Mouse (Mus musculus) CH12.LX (cell line): ENCODE measurements at regions not wholly inside any gene's neighbourhood (a gene's known extent, or its start where the extent isn't known, plus 50 kb on each side); places are given as distances from the start of the nearest gene placed in this dataset.

ENCODE experiments used
- DNase-seq: peaks from one replicate; pipeline ENCODE4 v3.0.0-alpha.2; 2013; ENCODE audit errors: extremely low read depth
- H3K27ac ChIP-seq: 2 replicates; pipeline ENCODE4 v1.5.1; 2012; ENCODE audit warnings: low read depth, mild to moderate bottlenecking, control low read depth, moderate library complexity; ENCODE audit not compliant: insufficient read depth
- H3K27me3 ChIP-seq: replicated peaks from 2 replicates; pipeline ENCODE3; 2012; ENCODE audit warnings: inconsistent platforms
- H3K36me3 ChIP-seq, 2 experiments: replicated peaks in 1 of 2; 2 replicates each; pipeline versions ENCODE3 to v1.6.1; 2012; ENCODE audit warnings: inconsistent platforms in 1 of 2, low read length in 1 of 2, mild to moderate bottlenecking in 1 of 2, mixed read lengths in 1 of 2, moderate library complexity in 1 of 2; ENCODE audit not compliant: control insufficient read depth in 1 of 2, insufficient read depth in 1 of 2
- H3K4me1 ChIP-seq, 2 experiments: 2 replicates each; pipeline ENCODE4 v1.6.1; 2012; ENCODE audit warnings: inconsistent platforms in 1 of 2, moderate library complexity in 1 of 2; ENCODE audit not compliant: insufficient read depth in 2 of 2, control insufficient read depth in 1 of 2
- H3K4me2 ChIP-seq: 2 replicates; pipeline ENCODE4 v1.6.1; 2012; ENCODE audit warnings: low read depth, mild to moderate bottlenecking, control low read depth; ENCODE audit not compliant: poor library complexity, insufficient read depth, severe bottlenecking
- H3K4me3 ChIP-seq, 3 experiments: fragments of 150-350 bp in 1 of 3; sonication (generic) in 1 of 3; replicated peaks in 1 of 3; 2 replicates each; pipeline versions ENCODE3 to v1.5.1; 2011 to 2012; ENCODE audit warnings: low read depth in 2 of 3, low read length in 2 of 3, mild to moderate bottlenecking in 2 of 3, moderate library complexity in 2 of 3, control low read depth in 1 of 3, improper control_type of control experiment in 1 of 3, inconsistent platforms in 1 of 3, mixed read lengths in 1 of 3; ENCODE audit not compliant: poor library complexity in 1 of 3
- H3K79me2 ChIP-seq: replicated peaks from 2 replicates; pipeline ENCODE4 v1.6.1; 2012; ENCODE audit warnings: mild to moderate bottlenecking, moderate library complexity; ENCODE audit not compliant: control insufficient read depth, poor library complexity, insufficient read depth, severe bottlenecking; ENCODE audit errors: extremely low read depth
- H3K9ac ChIP-seq: 2 replicates; pipeline ENCODE4 v1.6.1; 2012; ENCODE audit warnings: low read depth, mild to moderate bottlenecking, control low read depth, moderate library complexity; ENCODE audit not compliant: insufficient read depth
- H3K9me3 ChIP-seq: replicated peaks from 2 replicates; pipeline ENCODE3; 2012; ENCODE audit warnings: low read length, inconsistent platforms, mixed read lengths
- CTCF ChIP-seq, 2 experiments: IDR thresholded peaks in 1 of 2; conservative IDR thresholded peaks in 1 of 2; 2 replicates each; pipeline ENCODE4 v1.5.1; 2011 to 2012; ENCODE audit warnings: low read depth in 2 of 2, low read length in 2 of 2, improper control_type of control experiment in 1 of 2, inconsistent platforms in 1 of 2, mild to moderate bottlenecking in 1 of 2, moderate library complexity in 1 of 2
- IRF4 ChIP-seq: IDR thresholded peaks from 2 replicates; pipeline ENCODE4 v1.6.1; 2014; ENCODE audit warnings: low read depth, mild to moderate bottlenecking, inconsistent platforms, low read length, improper control_type of control experiment
- JUN ChIP-seq: IDR thresholded peaks from 2 replicates; pipeline ENCODE4 v1.6.1; 2011; ENCODE audit warnings: low read depth, mild to moderate bottlenecking, low read length, improper control_type of control experiment, moderate library complexity; ENCODE audit not compliant: insufficient read depth
- JUND ChIP-seq: conservative IDR thresholded peaks from 2 replicates; pipeline ENCODE4 v1.6.1; 2011; ENCODE audit warnings: low read depth, low read length, improper control_type of control experiment
- KAT2A ChIP-seq: IDR thresholded peaks from 2 replicates; pipeline ENCODE4 v1.6.1; 2012; ENCODE audit warnings: low read length, improper control_type of control experiment, inconsistent platforms; ENCODE audit not compliant: insufficient replicate concordance
- MAFK ChIP-seq: IDR thresholded peaks from 2 replicates; pipeline ENCODE4 v1.6.1; 2011; ENCODE audit warnings: low read length, improper control_type of control experiment; ENCODE audit not compliant: insufficient replicate concordance
- MAX ChIP-seq: IDR thresholded peaks from 2 replicates; pipeline ENCODE4 v1.6.1; 2011; ENCODE audit warnings: low read length, improper control_type of control experiment
- MAZ ChIP-seq: IDR thresholded peaks from 2 replicates; pipeline ENCODE4 v1.6.1; 2012; ENCODE audit warnings: low read depth, mild to moderate bottlenecking, inconsistent platforms, low read length, improper control_type of control experiment, moderate library complexity
- MXI1 ChIP-seq: IDR thresholded peaks from 2 replicates; pipeline ENCODE4 v1.6.1; 2011; ENCODE audit warnings: mild to moderate bottlenecking, low read depth, low read length, improper control_type of control experiment
- NRF1 ChIP-seq: IDR thresholded peaks from 2 replicates; pipeline ENCODE4 v1.6.1; 2014; ENCODE audit warnings: low read depth, mild to moderate bottlenecking, inconsistent platforms, low read length, improper control_type of control experiment, moderate library complexity
- UBTF ChIP-seq: IDR thresholded peaks from 2 replicates; pipeline ENCODE4 v1.6.1; 2012; ENCODE audit warnings: low read depth, mild to moderate bottlenecking, inconsistent platforms, low read length, improper control_type of control experiment, moderate library complexity
- USF2 ChIP-seq: conservative IDR thresholded peaks from 2 replicates; pipeline ENCODE4 v1.6.1; 2011; ENCODE audit warnings: low read depth, low read length, improper control_type of control experiment
- ZC3H11A ChIP-seq: IDR thresholded peaks from 2 replicates; pipeline ENCODE4 v1.6.1; 2012; ENCODE audit warnings: low read depth, mild to moderate bottlenecking, inconsistent platforms, low read length, improper control_type of control experiment
- ZKSCAN1 ChIP-seq: IDR thresholded peaks from 2 replicates; pipeline ENCODE4 v1.6.1; 2012; ENCODE audit warnings: low read depth, inconsistent platforms, low read length, improper control_type of control experiment, borderline replicate concordance
- dilution Hi-C: fragments of 300-500 bp; cut with MboI; formaldehyde crosslinking; loops from 2 replicates; pipeline ENCODE4 v1.14.3; 2020; ENCODE audit warnings: low sequenced_read_pairs; ENCODE audit not compliant: extremely low pct_unique_long_range_greater_than_20kb, extremely low pct_ligation_motif_present
- in situ Hi-C: fragments of 300-500 bp; cut with MboI; formaldehyde crosslinking; loops from 3 replicates; pipeline ENCODE4 v1.14.3; 2019; ENCODE audit warnings: low sequenced_read_pairs, low pct_ligation_motif_present, low pct_unique_long_range_greater_than_20kb, mixed read lengths

DNA sequence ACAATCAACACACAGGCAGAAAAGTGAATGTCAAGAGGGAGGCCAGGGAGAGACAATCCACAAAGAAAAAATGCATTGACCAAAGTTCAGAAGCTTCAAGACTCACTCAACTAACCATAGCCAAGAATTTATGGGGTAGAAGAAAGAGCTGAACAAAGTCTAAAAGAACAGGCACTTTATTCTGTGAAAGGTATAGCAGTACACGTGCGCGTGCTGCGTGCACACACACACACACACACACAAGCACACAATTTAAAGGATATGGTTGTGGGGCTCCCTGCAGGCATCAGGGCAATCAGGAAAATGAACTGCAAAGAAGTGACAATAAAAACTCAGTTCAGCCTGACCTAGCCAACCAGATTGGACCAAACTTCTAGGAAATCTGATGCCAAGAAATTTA, 53.0 kb upstream of the Znrf2 start:
- DNase-seq = no peak
- H3K79me2 ChIP-seq = no peaks in the 10 kb centered on the region
- H3K4me1 ChIP-seq = peaks cover 6 to 30% of the 10 kb centered on the region in 2 experiments
- H3K4me2 ChIP-seq = no peak overlapping the region
- H3K36me3 ChIP-seq = no peaks in the 10 kb centered on the region
- no peaks in the 10 kb centered on the region for H3K9me3 ChIP-seq
- dilution Hi-C loops = no loop called here
- no peak overlapping the region for H3K4me3 ChIP-seq
- no peak overlapping the region for H3K9ac ChIP-seq
- in situ Hi-C loops = no loop called here
- TF ChIP-seq CTCF (conservative IDR thresholded peaks at IDR 0.05 in 1 of 2, IDR thresholded peaks at IDR 0.05 in 1 of 2; ENCODE audit: low read depth in 2 of 2, low read length in 2 of 2) = no peak
- no peak for TF ChIP-seq MAX
- no peak for TF ChIP-seq IRF4
- TF ChIP-seq MAZ = no peak
- TF ChIP-seq NRF1 = no peak
- no peak for TF ChIP-seq JUND
- TF ChIP-seq USF2 = no peak
- TF ChIP-seq KAT2A = no peak
- TF ChIP-seq ZKSCAN1 = no peak
- TF ChIP-seq ZC3H11A = no peak
- no peak for TF ChIP-seq JUN
- no peak overlapping the region for H3K27ac ChIP-seq
- no peaks in the 10 kb centered on the region for H3K27me3 ChIP-seq

DNA sequence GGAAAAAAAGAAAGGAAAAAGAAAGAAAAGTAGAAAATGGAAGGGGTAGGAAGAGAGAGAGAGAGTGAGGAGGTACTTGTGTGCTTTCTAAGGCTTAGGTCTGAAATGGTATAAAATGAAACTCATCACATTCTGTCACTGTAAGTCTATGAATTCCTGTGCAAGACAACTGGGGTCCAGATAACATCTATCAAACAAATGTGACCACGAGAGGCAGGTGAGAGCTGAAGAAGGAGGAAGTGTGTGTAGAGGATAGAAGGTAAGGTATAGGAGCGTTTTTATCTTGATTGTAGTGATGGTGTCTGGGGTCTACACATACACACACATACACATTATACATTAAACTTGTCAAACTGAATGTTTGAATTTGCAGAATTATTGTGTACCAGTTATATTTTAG, 51.0 kb upstream of the Znrf2 start:
- Histone ChIP-seq H3K4me3 (no peak overlapping the region), H3K27me3 (no peaks in the 10 kb centered on the region), H3K4me2 (no peak overlapping the region), H3K9me3 (no peaks in the 10 kb centered on the region), H3K27ac (no peak overlapping the region), H3K4me1 (peaks cover under 1 to 20% of the 10 kb centered on the region in 2 experiments; a peak in 3 of 4 replicates), H3K9ac (no peak overlapping the region), H3K79me2 (no peaks in the 10 kb centered on the region), H3K36me3 (no peaks in the 10 kb centered on the region)
- TF ChIP-seq MAFK = no peak
- no peak for TF ChIP-seq CTCF (conservative IDR thresholded peaks at IDR 0.05 in 1 of 2, IDR thresholded peaks at IDR 0.05 in 1 of 2; ENCODE audit: low read depth in 2 of 2, low read length in 2 of 2)
- TF ChIP-seq UBTF = no peak
- TF ChIP-seq MXI1 = no peak
- TF ChIP-seq MAZ = no peak
- DNase-seq = no peak
- dilution Hi-C loops = no loop called here
- in situ Hi-C loops = no loop called here
